9 mouse cellular contexts compared by ENCODE assay signal in genomic region chr8:91551775-91552538, GRCm38 (mm10).
A peak's percentile ranks its signal among the peaks of the same experiment; 100 is the strongest.
DNase-seq lines count a peak whose midpoint lies in the region; ATAC-seq and TF ChIP-seq lines count a peak whose summit lies in the region.
"Had no signal": no experiment of that assay in that cellular context is flagged by ENCODE, and none has a peak within 500 bp of the region (broad histone marks: within the 10 kb centered on the region; RNA-seq: fewer than 3 reads in every experiment).

No protein-coding gene starts in this region.

- DNase-seq in right cerebral cortex, adult 18-20 months = peak; percentile 34
- no peak for DNase-seq in right cerebral cortex, postnatal 14 days
- DNase-seq in forebrain, embryonic 14.5 days (ENCODE audit: low spot score) = peak; percentile 67
- peak; percentile 74 for DNase-seq in skeletal muscle tissue, adult 2 months (ENCODE audit: low read depth, low spot score)
- DNase-seq in kidney, adult 11 months = no peak
- DNase-seq in thymus, adult 2 months = no peak
- DNase-seq in urinary bladder, postnatal 14 days (ENCODE audit: low spot score) = no peak

- no peaks in the 10 kb centered on the region for H3K27me3 ChIP-seq in forebrain, embryonic 14.5 days (replicated peaks; ENCODE audit: control insufficient read depth, insufficient read depth, low read length)
- no peaks in the 10 kb centered on the region for H3K27me3 ChIP-seq in hindbrain, embryonic 15.5 days
- no peaks in the 10 kb centered on the region for H3K27me3 ChIP-seq in thymus, adult 2 months (ENCODE audit: control insufficient read depth, insufficient read depth, low read length)
- H3K27me3 ChIP-seq: embryonic facial prominence, embryonic 15.5 days had no signal

- peak; percentile 60; the same call in 1 of the 2 replicates for ATAC-seq in forebrain, embryonic 14.5 days
- peak; percentile 63 for ATAC-seq in hindbrain, embryonic 15.5 days (ENCODE audit: low FRiP score, low read depth)

- no peak overlapping the region for H3K9ac ChIP-seq in forebrain, embryonic 14.5 days (ENCODE audit: low read length)
- no peak overlapping the region for H3K9ac ChIP-seq in hindbrain, embryonic 15.5 days
- H3K9ac ChIP-seq: embryonic facial prominence, embryonic 15.5 days had no signal

- no peak overlapping the region for H3K4me2 ChIP-seq in forebrain, embryonic 14.5 days (ENCODE audit: low read length)
- H3K4me2 ChIP-seq in hindbrain, embryonic 15.5 days = no peak overlapping the region
- H3K4me2 ChIP-seq: embryonic facial prominence, embryonic 15.5 days had no signal

- H3K36me3 ChIP-seq in forebrain, embryonic 14.5 days (ENCODE audit: control insufficient read depth, insufficient read depth, low read length) = no peaks in the 10 kb centered on the region
- H3K36me3 ChIP-seq in hindbrain, embryonic 15.5 days = no peaks in the 10 kb centered on the region
- H3K36me3 ChIP-seq in thymus, adult 2 months (ENCODE audit: control insufficient read depth, insufficient read depth, low read length) = no peaks in the 10 kb centered on the region
- H3K36me3 ChIP-seq: embryonic facial prominence, embryonic 15.5 days had no signal

- H3K27ac ChIP-seq in forebrain, embryonic 14.5 days (ENCODE audit: low read depth, low read length) = no peak overlapping the region
- peak overlapping the region; percentile 65 for H3K27ac ChIP-seq in hindbrain, embryonic 15.5 days (replicated peaks)
- H3K27ac ChIP-seq in thymus, adult 2 months (ENCODE audit: control insufficient read depth, insufficient read depth, low read length) = no peak overlapping the region
- H3K27ac ChIP-seq: embryonic facial prominence, embryonic 15.5 days had no signal

- H3K9me3 ChIP-seq in forebrain, embryonic 14.5 days (replicated peaks; ENCODE audit: control insufficient read depth, low read length) = no peaks in the 10 kb centered on the region
- H3K9me3 ChIP-seq in hindbrain, embryonic 15.5 days = no peaks in the 10 kb centered on the region
- H3K9me3 ChIP-seq: embryonic facial prominence, embryonic 15.5 days had no signal

- TF ChIP-seq POLR2A in thymus, adult 2 months (IDR thresholded peaks at IDR 0.05; ENCODE audit: control insufficient read depth, extremely low read depth, insufficient read depth, low read length, poor library complexity) = no peak

- no peak for TF ChIP-seq CTCF in thymus, adult 2 months (IDR thresholded peaks at IDR 0.05; ENCODE audit: borderline replicate concordance, control insufficient read depth, extremely low read depth, insufficient read depth, low read length, poor library complexity)

- peaks cover 16% of the 10 kb centered on the region for H3K4me1 ChIP-seq in forebrain, embryonic 14.5 days (ENCODE audit: control insufficient read depth, insufficient read depth, low read length)
- H3K4me1 ChIP-seq in hindbrain, embryonic 15.5 days (replicated peaks) = peaks cover 34% of the 10 kb centered on the region
- H3K4me1 ChIP-seq in thymus, adult 2 months (replicated peaks; ENCODE audit: control insufficient read depth, insufficient read depth, low read length) = no peaks in the 10 kb centered on the region

- no peak overlapping the region for H3K4me3 ChIP-seq in forebrain, embryonic 14.5 days (ENCODE audit: low read depth, low read length)
- no peak overlapping the region for H3K4me3 ChIP-seq in hindbrain, embryonic 15.5 days
- H3K4me3 ChIP-seq in thymus, adult 2 months (ENCODE audit: control insufficient read depth, insufficient read depth, low read length) = no peak overlapping the region
- H3K4me3 ChIP-seq: embryonic facial prominence, embryonic 15.5 days had no signal

- WGBS in forebrain, embryonic 14.5 days = 30% methylated on average over 10 of the region's 10 CpGs
- WGBS in hindbrain, embryonic 15.5 days = 25% methylated on average over 10 of the region's 10 CpGs
- 93% methylated on average over 10 of the region's 10 CpGs for WGBS in thymus, adult 2 months

Comparison
In these comparisons a context has a peak if more than half of its experiments do, and no peak if none do; other contexts are left out.
1. DNase-seq: peak in right cerebral cortex, adult 18-20 months (single experiment), forebrain, embryonic 14.5 days (single experiment) and skeletal muscle tissue, adult 2 months (single experiment); none in right cerebral cortex, postnatal 14 days (single experiment), kidney, adult 11 months (single experiment), thymus, adult 2 months (single experiment) and urinary bladder, postnatal 14 days (single experiment).